Mouse (Mus musculus) heart, embryonic 12.5 days (tissue): ENCODE measurements around the gene Mrpl46. TPM values are rescaled to one million over a fixed set of nuclear protein-coding genes. Genes with fewer than 3 reads are reported as not detected.

Experiments used
- ATAC-seq: fragments of 200-750 bp; cut with Nextera tagmentation; 2 replicates; pipeline ENCODE4 v1.8.0; 2017; ENCODE audit warnings: moderate TSS enrichment, moderate library complexity; ENCODE audit not compliant: insufficient number of reproducible peaks, low FRiP score
- H3K27ac ChIP-seq: fragments of 300-500 bp; sonication (generic); 2 replicates; pipeline ENCODE4 v1.5.1; 2016; ENCODE audit warnings: mild to moderate bottlenecking, moderate library complexity; ENCODE audit not compliant: poor library complexity, severe bottlenecking
- H3K27me3 ChIP-seq: fragments of 300-500 bp; sonication (generic); replicated peaks from 2 replicates; pipeline ENCODE4 v1.6.1; 2016; ENCODE audit warnings: mild to moderate bottlenecking, moderate library complexity
- H3K36me3 ChIP-seq: fragments of 300-500 bp; sonication (generic); 2 replicates; pipeline ENCODE4 v1.6.1; 2016; ENCODE audit warnings: mild to moderate bottlenecking, moderate library complexity
- H3K4me1 ChIP-seq: fragments of 300-500 bp; sonication (generic); replicated peaks from 2 replicates; pipeline ENCODE4 v1.6.1; 2016; ENCODE audit warnings: mild to moderate bottlenecking
- H3K4me2 ChIP-seq: fragments of 300-500 bp; sonication (generic); 2 replicates; pipeline ENCODE4 v1.6.1; 2016; ENCODE audit warnings: mild to moderate bottlenecking, moderate library complexity
- H3K4me3 ChIP-seq: fragments of 300-500 bp; sonication (generic); 2 replicates; pipeline ENCODE4 v1.5.1; 2016; ENCODE audit warnings: mild to moderate bottlenecking
- H3K9ac ChIP-seq: fragments of 300-500 bp; sonication (generic); 2 replicates; pipeline ENCODE4 v1.6.1; 2016; ENCODE audit warnings: mild to moderate bottlenecking, moderate library complexity
- H3K9me3 ChIP-seq: fragments of 300-500 bp; sonication (generic); replicated peaks from 2 replicates; pipeline ENCODE4 v1.6.1; 2016; ENCODE audit warnings: mild to moderate bottlenecking, moderate library complexity
- whole genome bisulfite sequencing: fragments of 180-500 bp; shearing (Covaris S2); methylation state at CpG from one replicate; pipeline ENCODE4 v1.1.7; 2016; 5-methylcytosine and 5-hydroxymethylcytosine counted together
- polyA plus RNA-seq: library from polyadenylated mRNA; unstranded; fragments of >200 nt; fragmentation: Nextera tagmentation; extraction: Ambion mirVana; gene quantifications from 2 replicates; pipeline ENCODE4 v1.2.1, GENCODE M21; 2016

The Mrpl46 gene
- polyA plus RNA-seq, 1 experiment from 2014 or later = 62.2 TPM

- no peak overlapping the region for H3K4me2 ChIP-seq
- no peak overlapping the region for H3K4me3 ChIP-seq
- H3K9me3 ChIP-seq = no peaks in the 10 kb centered on the region
- H3K4me1 ChIP-seq = peaks cover 22% of the 10 kb centered on the region
- H3K27ac ChIP-seq = no peak overlapping the region
- ATAC-seq = no peak
- H3K36me3 ChIP-seq = peaks cover 13% of the 10 kb centered on the region
- WGBS = 83% methylated on average over 3 of the region's 3 CpGs
- no peak overlapping the region for H3K9ac ChIP-seq
- peaks cover 28% of the 10 kb centered on the region for H3K27me3 ChIP-seq
Observed at GRCm38 (mm10) chr7:78796624-78797023, 13.3 kb upstream of the Mrpl46 start.

GRCm38 (mm10) chr7:78794571-78795092 lies 11.3 kb upstream of the Mrpl46 start:
- no peak overlapping the region for H3K9ac ChIP-seq

DNA sequence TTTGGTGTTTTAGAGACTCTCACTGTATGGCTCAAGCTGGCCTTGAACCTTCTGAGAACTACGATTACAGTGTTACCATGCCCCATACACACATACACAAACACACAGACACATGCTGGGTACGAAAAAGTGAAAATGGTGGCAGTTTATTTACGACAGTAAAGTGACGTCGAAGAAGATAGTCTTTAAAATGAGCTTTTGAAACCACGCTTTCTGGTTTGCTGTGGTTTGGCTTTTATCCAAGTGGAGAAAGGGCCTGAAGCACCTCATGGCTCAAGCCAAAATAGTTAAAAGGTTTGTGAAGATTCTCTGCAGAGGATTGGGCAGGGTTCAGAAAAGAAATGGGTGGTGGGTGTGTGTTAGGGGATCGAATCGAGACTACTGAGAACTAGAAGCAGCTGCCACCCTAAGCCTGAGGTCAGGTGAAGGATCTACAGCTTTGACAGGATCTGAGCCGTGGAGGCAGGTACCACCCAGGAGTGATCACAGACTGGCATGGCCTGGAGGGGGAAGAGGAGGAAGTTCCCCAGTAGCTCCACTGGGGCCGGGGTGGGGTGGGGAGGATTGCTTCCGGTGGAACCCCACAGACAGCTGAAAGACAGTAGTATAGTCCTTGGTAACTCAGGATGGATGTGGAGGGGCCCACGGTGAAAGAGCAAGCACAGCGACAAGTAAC lies 10.7 kb upstream of the Mrpl46 start:
- Histone ChIP-seq H3K4me1 (peaks cover 18% of the 10 kb centered on the region), H3K27ac (peak overlapping the region; percentile 19; the same call in 1 of the 2 replicates), H3K9me3 (no peaks in the 10 kb centered on the region), H3K4me2 (no peak overlapping the region), H3K27me3 (peaks cover 14% of the 10 kb centered on the region), H3K9ac (no peak overlapping the region), H3K4me3 (no peak overlapping the region), H3K36me3 (peaks cover 32% of the 10 kb centered on the region)
- no peak for ATAC-seq
- WGBS = 76% methylated on average over 13 of the region's 13 CpGs

More at GRCm38 (mm10) chr7:78794571-78795092, 11.3 kb upstream of the Mrpl46 start:
- Histone ChIP-seq H3K9me3 (no peaks in the 10 kb centered on the region), H3K4me1 (peaks cover 18% of the 10 kb centered on the region), H3K4me2 (no peak overlapping the region), H3K36me3 (peaks cover 26% of the 10 kb centered on the region), H3K27me3 (peaks cover 14% of the 10 kb centered on the region), H3K27ac (peak overlapping the region; percentile 19; the same call in 1 of the 2 replicates), H3K4me3 (no peak overlapping the region)
- 43% methylated on average over 6 of the region's 6 CpGs for WGBS
- peak; percentile 43 for ATAC-seq

- Histone ChIP-seq H3K9me3 (no peaks in the 10 kb centered on the region), H3K27ac (no peak overlapping the region), H3K36me3 (peaks cover 38% of the 10 kb centered on the region), H3K4me1 (peaks cover 18% of the 10 kb centered on the region), H3K9ac (no peak overlapping the region), H3K27me3 (no peaks in the 10 kb centered on the region), H3K4me2 (no peak overlapping the region), H3K4me3 (no peak overlapping the region)
- WGBS = 84% methylated on average over 15 of the region's 15 CpGs
- no peak for ATAC-seq
Observed at GRCm38 (mm10) chr7:78791359-78792222, 8.3 kb upstream of the Mrpl46 start.

DNA sequence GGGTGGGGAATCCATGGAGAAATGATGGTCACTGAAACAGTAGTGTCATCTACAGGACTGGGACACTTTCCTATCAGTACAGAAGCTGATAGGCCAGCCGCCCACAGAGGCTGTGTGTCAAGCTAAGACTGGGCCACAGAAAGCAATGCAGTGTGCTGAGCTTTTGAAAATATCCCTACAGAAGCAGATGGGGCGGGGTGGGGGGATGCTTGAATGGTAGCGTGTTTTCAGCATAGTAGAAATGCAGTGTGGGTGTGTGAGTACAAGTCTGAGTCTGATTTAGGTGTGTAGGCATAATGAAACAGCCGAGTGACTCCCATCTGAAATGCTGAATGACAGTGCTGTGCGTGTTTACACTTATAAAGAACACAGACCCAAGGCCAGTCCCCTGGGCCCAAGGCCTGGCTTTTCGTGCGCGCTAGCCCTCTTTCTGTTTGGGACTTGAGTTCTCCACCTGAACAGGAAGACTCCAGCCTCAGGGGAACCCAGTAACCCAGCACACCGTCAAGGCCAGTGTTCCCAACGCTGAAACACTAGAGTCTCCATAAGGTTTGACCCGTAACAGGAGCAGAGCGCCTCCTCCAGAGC lies 4.6 kb upstream of the Mrpl46 start:
- Histone ChIP-seq H3K36me3 (peaks cover 50% of the 10 kb centered on the region), H3K27ac (no peak overlapping the region)
- 81% methylated on average over 12 of the region's 12 CpGs for WGBS

GRCm38 (mm10) chr7:78785906-78786305 lies 2.6 kb upstream of the Mrpl46 start:
- peaks cover 38% of the 10 kb centered on the region for H3K36me3 ChIP-seq
- H3K9ac ChIP-seq = no peak overlapping the region
- H3K27ac ChIP-seq = no peak overlapping the region
- no peak overlapping the region for H3K4me3 ChIP-seq
- no peaks in the 10 kb centered on the region for H3K9me3 ChIP-seq
- ATAC-seq = no peak
- no peak overlapping the region for H3K4me2 ChIP-seq
- 67% methylated on average over 5 of the region's 5 CpGs for WGBS
- no peaks in the 10 kb centered on the region for H3K27me3 ChIP-seq
- peaks cover 10% of the 10 kb centered on the region for H3K4me1 ChIP-seq

More for the DNA sequence above, 4.6 kb upstream of the Mrpl46 start:
- ATAC-seq = no peak
- Histone ChIP-seq H3K4me3 (no peak overlapping the region), H3K4me2 (no peak overlapping the region), H3K9ac (no peak overlapping the region), H3K9me3 (no peaks in the 10 kb centered on the region), H3K27me3 (no peaks in the 10 kb centered on the region), H3K4me1 (peaks cover 5% of the 10 kb centered on the region)

- peaks cover 65% of the 10 kb centered on the region for H3K36me3 ChIP-seq
- no peak overlapping the region for H3K4me2 ChIP-seq
- 93% methylated on average over 5 of the region's 5 CpGs for WGBS
- ATAC-seq = no peak
- no peak overlapping the region for H3K9ac ChIP-seq
- H3K27ac ChIP-seq = no peak overlapping the region
- no peak overlapping the region for H3K4me3 ChIP-seq
- H3K4me1 ChIP-seq = peaks cover 8% of the 10 kb centered on the region
- H3K27me3 ChIP-seq = no peaks in the 10 kb centered on the region
- no peaks in the 10 kb centered on the region for H3K9me3 ChIP-seq
Observed at GRCm38 (mm10) chr7:78778741-78779140, 4.6 kb downstream of the Mrpl46 start.

- peaks cover 31% of the 10 kb centered on the region for H3K36me3 ChIP-seq
- no peak overlapping the region for H3K9ac ChIP-seq
- H3K4me1 ChIP-seq = no peaks in the 10 kb centered on the region
- H3K4me3 ChIP-seq = no peak overlapping the region
- H3K9me3 ChIP-seq = 0 out of 2 replicates have a peak, but pooled peaks cover 3% of the 10 kb centered on the region
- no peak overlapping the region for H3K4me2 ChIP-seq
- no peaks in the 10 kb centered on the region for H3K27me3 ChIP-seq
- WGBS = 80% methylated on average over 5 of the region's 5 CpGs
- H3K27ac ChIP-seq = no peak overlapping the region
- ATAC-seq = no peak
Observed at GRCm38 (mm10) chr7:78770936-78771335, 12.4 kb downstream of the Mrpl46 start.

GRCm38 (mm10) chr7:78769075-78769652 lies 14.2 kb downstream of the Mrpl46 start:
- Histone ChIP-seq H3K27me3 (no peaks in the 10 kb centered on the region), H3K27ac (no peak overlapping the region), H3K4me1 (no peaks in the 10 kb centered on the region), H3K9ac (no peak overlapping the region), H3K36me3 (peaks cover 14% of the 10 kb centered on the region), H3K4me3 (no peak overlapping the region), H3K4me2 (no peak overlapping the region), H3K9me3 (0 out of 2 replicates have a peak, but pooled peaks cover 3% of the 10 kb centered on the region)
- no peak for ATAC-seq
- 45% methylated on average over 7 of the region's 7 CpGs for WGBS

DNA sequence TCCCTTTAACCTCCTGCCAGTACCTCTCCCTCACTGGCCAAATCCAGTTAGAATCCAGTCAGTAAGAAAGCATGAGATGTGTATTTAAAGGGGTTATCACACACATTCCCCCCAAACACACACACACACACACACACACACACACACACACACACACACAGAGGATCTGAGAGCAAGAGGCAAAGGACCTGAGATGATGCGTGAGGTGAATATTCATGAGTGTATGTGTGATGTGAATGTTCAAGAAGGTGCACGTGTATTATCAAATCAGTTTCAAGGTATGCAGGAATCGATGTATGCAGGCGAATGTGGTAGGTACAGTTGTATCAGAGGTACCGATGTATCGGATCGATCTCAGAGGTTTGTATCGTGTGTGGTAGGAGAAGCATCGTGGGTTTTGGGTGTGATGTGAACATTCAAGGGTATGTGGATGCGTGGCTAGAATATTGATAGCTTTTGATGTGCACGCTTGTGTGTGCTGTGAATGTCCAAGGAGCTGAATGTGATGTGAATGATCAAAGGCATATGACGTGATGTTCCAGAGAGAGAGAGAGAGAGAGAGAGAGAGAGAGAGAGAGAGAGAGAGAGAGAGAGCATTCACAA lies 15.3 kb downstream of the Mrpl46 start:
- 82% methylated on average over 12 of the region's 12 CpGs for WGBS

More for the DNA sequence above, 15.3 kb downstream of the Mrpl46 start:
- no peak for ATAC-seq
- no peak overlapping the region for H3K9ac ChIP-seq
- no peak overlapping the region for H3K27ac ChIP-seq
- H3K4me1 ChIP-seq = no peaks in the 10 kb centered on the region
- peaks cover 5% of the 10 kb centered on the region for H3K36me3 ChIP-seq
- H3K9me3 ChIP-seq = 0 out of 2 replicates have a peak, but pooled peaks cover 3% of the 10 kb centered on the region
- no peak overlapping the region for H3K4me3 ChIP-seq
- H3K27me3 ChIP-seq = no peaks in the 10 kb centered on the region
- no peak overlapping the region for H3K4me2 ChIP-seq
